1 mouse cellular context compared by ENCODE assay signal in genomic region chr10:62590200-62590599, GRCm38 (mm10).
TF ChIP-seq lines count a peak whose summit lies in the region.

No protein-coding gene starts in this region.

TF ChIP-seq in CH12.LX, 34 proteins besides CTCF, POLR2A, EP300 and RAD21 (continued from another document):
- TF ChIP-seq JUND (conservative IDR thresholded peaks at IDR 0.05; ENCODE audit: low read depth, low read length), result no peak; the same call in 1 of the 2 replicates
